Mouse (Mus musculus): ENCODE results near the gene Sik2. TPM values are rescaled to one million over a fixed set of nuclear protein-coding genes. Genes with fewer than 3 reads are reported as not detected.

Sik2 gene
- total and polyA plus RNA-seq, 3 experiments: 1.9 to 8.2 (median 6.0) TPM

GRCm38 (mm10) chr9:50890494-50891090 is 118.3 kb downstream of the Sik2 start:
- in situ Hi-C loops (cut with MboI; ENCODE audit: low pct_ligation_motif_present, low pct_unique_long_range_greater_than_20kb, low sequenced_read_pairs): no loop called here
- Histone ChIP-seq H3K4me2 (ENCODE audit: insufficient read depth, low read depth, poor library complexity, severe bottlenecking) (no peak overlapping the region), H3K27ac (ENCODE audit: insufficient read depth, low read depth) (no peak overlapping the region), H3K4me1 (ENCODE audit: control insufficient read depth in 1 of 2, insufficient read depth in 2 of 2) (peaks cover 0 to 4% of the 10 kb centered on the region in 2 experiments; a peak in 1 of 4 replicates), H3K4me3 (replicated peaks in 1 of 3; ENCODE audit: low read depth in 2 of 3, low read length in 2 of 3, poor library complexity in 1 of 3) (no peak overlapping the region), H3K9me3 (replicated peaks; ENCODE audit: low read length) (no peaks in the 10 kb centered on the region), H3K27me3 (replicated peaks) (no peaks in the 10 kb centered on the region), H3K79me2 (replicated peaks; ENCODE audit: control insufficient read depth, extremely low read depth, insufficient read depth, poor library complexity, severe bottlenecking) (no peaks in the 10 kb centered on the region; the same call in 1 of the 2 replicates), H3K36me3 (replicated peaks in 1 of 2; ENCODE audit: control insufficient read depth in 1 of 2, insufficient read depth in 1 of 2, low read length in 1 of 2) (peaks cover 44 to 87% of the 10 kb centered on the region in 2 experiments), H3K9ac (ENCODE audit: insufficient read depth, low read depth) (no peak overlapping the region)
- dilution Hi-C loops (cut with MboI; ENCODE audit: extremely low pct_ligation_motif_present, extremely low pct_unique_long_range_greater_than_20kb, low sequenced_read_pairs): no loop called here
- DNase-seq (ENCODE audit: extremely low read depth): no peak
- no peak for TF ChIP-seq POLR2A (IDR thresholded peaks at IDR 0.05; ENCODE audit: low read depth, low read length)
- TF ChIP-seq MYC (IDR thresholded peaks at IDR 0.05; ENCODE audit: low read depth, low read length): no peak
- no peak for TF ChIP-seq KAT2A (IDR thresholded peaks at IDR 0.05; ENCODE audit: insufficient replicate concordance, low read length)
- no peak for TF ChIP-seq ZNF384 (IDR thresholded peaks at IDR 0.05; ENCODE audit: low read depth, low read length)
- no peak for TF ChIP-seq CHD2 (IDR thresholded peaks at IDR 0.05; ENCODE audit: low read length)

GRCm38 (mm10) chr9:50889964-50890363 is 118.9 kb downstream of the Sik2 start:
- no peak overlapping the region for H3K9ac ChIP-seq (ENCODE audit: insufficient read depth, low read depth)
- H3K9me3 ChIP-seq (replicated peaks; ENCODE audit: low read length): no peaks in the 10 kb centered on the region
- H3K4me3 ChIP-seq (replicated peaks in 1 of 3; ENCODE audit: low read depth in 2 of 3, low read length in 2 of 3, poor library complexity in 1 of 3): no peak overlapping the region
- H3K36me3 ChIP-seq (replicated peaks in 1 of 2; ENCODE audit: control insufficient read depth in 1 of 2, insufficient read depth in 1 of 2, low read length in 1 of 2): peaks cover 42 to 87% of the 10 kb centered on the region in 2 experiments
- H3K27me3 ChIP-seq (replicated peaks): no peaks in the 10 kb centered on the region
- no peak overlapping the region for H3K4me2 ChIP-seq (ENCODE audit: insufficient read depth, low read depth, poor library complexity, severe bottlenecking)
- H3K4me1 ChIP-seq (ENCODE audit: control insufficient read depth in 1 of 2, insufficient read depth in 2 of 2): no peaks in the 10 kb centered on the region
- TF ChIP-seq SIN3A (IDR thresholded peaks at IDR 0.05; ENCODE audit: low read length) (no peak), USF1 (IDR thresholded peaks at IDR 0.05; ENCODE audit: low read depth, low read length) (no peak), ELF1 (IDR thresholded peaks at IDR 0.05; ENCODE audit: low read depth, low read length) (no peak), MYC (IDR thresholded peaks at IDR 0.05; ENCODE audit: low read depth, low read length) (no peak), GABPA (IDR thresholded peaks at IDR 0.05; ENCODE audit: insufficient replicate concordance, low read depth, low read length) (no peak), IRF4 (IDR thresholded peaks at IDR 0.05; ENCODE audit: low read depth, low read length) (no peak), POLR2AphosphoS2 (IDR thresholded peaks at IDR 0.05; ENCODE audit: low read depth, low read length) (no peak), USF2 (conservative IDR thresholded peaks at IDR 0.05; ENCODE audit: low read depth, low read length) (no peak), PAX5 (IDR thresholded peaks at IDR 0.05; ENCODE audit: low read length) (no peak), NRF1 (IDR thresholded peaks at IDR 0.05; ENCODE audit: low read depth, low read length) (no peak), ZMIZ1 (IDR thresholded peaks at IDR 0.05; ENCODE audit: low read depth, low read length) (no peak), TBP (conservative IDR thresholded peaks at IDR 0.05; ENCODE audit: low read depth, low read length) (no peak), EP300 (IDR thresholded peaks at IDR 0.05; ENCODE audit: low read length) (no peak), CHD1 (IDR thresholded peaks at IDR 0.05; ENCODE audit: low read depth, low read length) (no peak), RCOR1 (conservative IDR thresholded peaks at IDR 0.05; ENCODE audit: low read depth, low read length) (no peak), MXI1 (IDR thresholded peaks at IDR 0.05; ENCODE audit: low read depth, low read length) (no peak), MAX (IDR thresholded peaks at IDR 0.05; ENCODE audit: low read length) (no peak)
- H3K79me2 ChIP-seq (replicated peaks; ENCODE audit: control insufficient read depth, extremely low read depth, insufficient read depth, poor library complexity, severe bottlenecking): no peaks in the 10 kb centered on the region; the same call in 1 of the 2 replicates
- DNase-seq (ENCODE audit: extremely low read depth): no peak
- dilution Hi-C loops (cut with MboI; ENCODE audit: extremely low pct_ligation_motif_present, extremely low pct_unique_long_range_greater_than_20kb, low sequenced_read_pairs) (no loop called here), in situ Hi-C loops (cut with MboI; ENCODE audit: low pct_ligation_motif_present, low pct_unique_long_range_greater_than_20kb, low sequenced_read_pairs) (no loop called here)
- H3K27ac ChIP-seq (ENCODE audit: insufficient read depth, low read depth): no peak overlapping the region
